Mouse (Mus musculus): ENCODE measurements around the gene Gna15. TPM values are rescaled to one million over a fixed set of nuclear protein-coding genes. Genes with fewer than 3 reads are reported as not detected.

Gna15 gene
- total RNA-seq, 1 experiment from 2014 or later = 40.2 TPM

DNA sequence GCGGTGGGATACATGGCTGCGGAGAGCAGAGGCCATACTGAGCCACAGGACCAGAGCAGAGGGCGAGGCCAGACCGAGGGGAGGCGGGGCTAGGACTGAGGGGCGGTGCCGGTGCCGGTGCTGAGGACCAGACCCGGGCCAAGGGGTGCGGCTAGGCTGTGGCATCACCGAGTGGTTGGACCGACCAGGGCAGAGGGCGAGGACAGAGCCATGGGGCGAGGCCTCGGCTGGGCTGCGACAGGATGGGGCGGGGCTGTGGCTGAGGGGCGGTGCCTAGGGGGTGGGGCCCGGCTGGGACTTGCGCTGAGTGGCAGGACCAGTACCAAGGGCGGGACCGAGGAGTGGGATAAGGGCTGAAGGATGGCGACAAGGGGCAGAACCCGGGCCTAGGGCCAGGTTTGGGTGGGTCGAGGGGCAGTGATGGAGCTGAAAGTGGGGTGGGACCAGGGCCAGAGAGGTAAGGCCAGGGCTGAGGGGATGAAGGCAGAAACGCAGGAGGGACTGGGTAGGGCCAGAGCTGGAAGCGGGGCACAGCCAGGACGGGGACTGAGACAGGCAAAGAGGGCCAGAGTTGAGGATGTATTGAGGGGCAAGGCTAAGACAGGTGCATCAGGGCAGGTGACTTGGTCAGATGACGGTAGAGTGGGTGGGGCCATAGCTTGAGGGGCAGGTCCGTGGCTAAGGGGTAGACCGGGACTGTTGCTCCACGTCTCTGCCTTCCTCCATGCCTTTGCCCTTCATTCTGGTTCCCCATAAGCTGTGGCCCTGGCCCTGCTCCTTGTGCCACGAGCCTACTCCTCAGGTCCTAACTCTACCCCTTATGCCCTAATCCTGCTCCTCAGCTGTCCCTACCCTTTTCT is 59.4 kb downstream of the Gna15 start:
- ATAC-seq (replicated peaks in 1 of 2; ENCODE audit: insufficient read depth in 1 of 2, low FRiP score in 2 of 2, low TSS enrichment in 1 of 2, low read depth in 1 of 2, poor library complexity in 2 of 2, severe bottlenecking in 2 of 2) = peak; percentile 46 to 66

DNA sequence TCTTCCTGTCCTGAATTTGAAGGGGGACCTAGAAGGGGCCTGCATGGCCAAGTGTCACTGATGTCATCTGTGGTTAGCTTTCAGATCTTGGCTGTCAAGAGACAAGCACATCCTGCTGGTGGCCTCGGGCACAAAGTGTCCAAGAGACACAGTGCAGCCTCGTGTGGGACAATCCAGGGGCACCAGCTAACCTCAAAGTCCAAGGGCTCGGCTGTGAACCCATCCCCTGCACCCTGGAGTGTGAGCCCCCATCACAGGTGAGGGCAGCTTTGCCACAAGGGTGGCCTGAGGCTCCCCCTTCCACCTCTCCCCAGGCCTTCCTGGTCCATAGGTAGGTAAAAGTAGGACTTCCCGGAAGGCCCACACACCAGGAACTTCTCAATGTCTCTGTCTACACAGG is 60.5 kb downstream of the Gna15 start:
- ATAC-seq (replicated peaks in 1 of 2; ENCODE audit: insufficient read depth in 1 of 2, low FRiP score in 2 of 2, low TSS enrichment in 1 of 2, low read depth in 1 of 2, poor library complexity in 2 of 2, severe bottlenecking in 2 of 2) = no peak

DNA sequence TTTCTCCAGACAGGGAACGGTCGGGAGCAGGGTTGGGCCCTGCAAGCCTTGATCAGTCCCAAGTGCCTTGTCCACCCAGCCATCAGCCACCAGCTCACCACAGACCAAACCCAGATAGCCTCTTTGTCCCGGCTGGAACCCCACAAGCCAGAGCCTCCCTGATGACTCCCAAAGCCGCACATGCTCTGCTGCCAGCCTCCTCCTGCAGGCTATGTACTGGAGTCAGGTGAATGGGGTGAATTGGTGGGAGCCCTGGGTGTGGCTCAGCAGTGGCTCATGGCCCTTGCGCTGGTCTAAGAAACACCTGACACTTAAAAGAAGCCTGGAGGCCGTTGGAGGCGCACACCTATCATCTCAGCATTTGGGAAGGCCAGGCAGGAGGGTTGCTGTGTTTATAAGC is 61.1 kb downstream of the Gna15 start:
- no peak for ATAC-seq (replicated peaks in 1 of 2; ENCODE audit: insufficient read depth in 1 of 2, low FRiP score in 2 of 2, low TSS enrichment in 1 of 2, low read depth in 1 of 2, poor library complexity in 2 of 2, severe bottlenecking in 2 of 2)

DNA sequence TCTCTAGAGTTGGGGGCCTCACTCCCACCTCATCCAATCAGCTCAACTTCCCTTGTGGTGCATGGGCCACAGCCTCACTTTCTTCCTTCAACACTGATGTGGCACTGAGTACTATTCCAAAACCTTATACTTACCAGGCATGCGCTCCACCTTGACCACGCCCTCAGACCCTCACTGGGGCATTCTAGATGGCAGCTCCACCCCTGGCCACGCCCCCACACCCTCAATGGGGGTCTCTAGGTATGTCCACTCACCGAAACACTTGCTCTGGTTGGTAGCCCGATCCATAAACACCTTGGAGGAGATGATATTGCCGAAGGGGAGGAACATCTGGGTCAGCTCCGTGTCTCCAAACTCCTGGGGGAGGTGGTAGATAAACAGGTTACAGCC is 61.6 kb downstream of the Gna15 start:
- no peak for ATAC-seq (replicated peaks in 1 of 2; ENCODE audit: insufficient read depth in 1 of 2, low FRiP score in 2 of 2, low TSS enrichment in 1 of 2, low read depth in 1 of 2, poor library complexity in 2 of 2, severe bottlenecking in 2 of 2)

DNA sequence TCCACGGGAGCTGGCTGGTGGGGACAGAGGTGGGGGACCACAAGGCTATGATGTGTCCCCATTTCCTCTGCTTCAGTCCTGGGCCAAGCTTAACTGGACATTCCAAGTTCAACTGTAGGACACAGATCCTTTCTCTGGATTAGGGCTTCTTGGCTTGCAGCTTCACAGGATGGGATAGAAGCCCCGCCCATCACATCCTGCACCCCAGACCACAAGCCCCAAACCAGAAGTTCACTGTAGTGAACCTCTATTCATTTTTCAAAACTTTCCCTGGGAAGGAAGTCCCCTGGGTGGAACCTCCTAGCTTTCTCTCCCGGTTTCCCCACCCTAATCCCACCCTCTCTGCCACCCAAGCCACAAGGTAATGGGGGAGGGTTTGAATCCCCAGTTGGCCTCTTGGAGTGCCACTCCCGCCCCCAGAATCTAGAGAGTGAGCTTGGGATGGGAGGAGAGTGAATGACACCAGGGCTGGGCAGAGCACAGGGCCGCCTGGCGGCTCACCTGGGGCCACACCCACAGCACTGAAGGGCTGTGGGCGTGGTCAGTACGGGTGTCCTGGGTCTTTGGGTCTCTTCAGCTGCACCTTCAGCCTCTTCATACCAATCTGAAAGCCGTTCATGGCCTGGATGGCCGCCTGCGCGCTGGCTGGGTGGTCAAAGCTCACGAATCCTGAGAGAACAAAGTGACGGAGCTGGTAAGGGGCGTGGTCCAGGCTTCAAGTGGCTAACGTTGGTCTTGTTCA is 62.2 kb downstream of the Gna15 start:
- ATAC-seq (replicated peaks in 1 of 2; ENCODE audit: insufficient read depth in 1 of 2, low FRiP score in 2 of 2, low TSS enrichment in 1 of 2, low read depth in 1 of 2, poor library complexity in 2 of 2, severe bottlenecking in 2 of 2) = no peak; a peak in 1 of 4 replicates

DNA sequence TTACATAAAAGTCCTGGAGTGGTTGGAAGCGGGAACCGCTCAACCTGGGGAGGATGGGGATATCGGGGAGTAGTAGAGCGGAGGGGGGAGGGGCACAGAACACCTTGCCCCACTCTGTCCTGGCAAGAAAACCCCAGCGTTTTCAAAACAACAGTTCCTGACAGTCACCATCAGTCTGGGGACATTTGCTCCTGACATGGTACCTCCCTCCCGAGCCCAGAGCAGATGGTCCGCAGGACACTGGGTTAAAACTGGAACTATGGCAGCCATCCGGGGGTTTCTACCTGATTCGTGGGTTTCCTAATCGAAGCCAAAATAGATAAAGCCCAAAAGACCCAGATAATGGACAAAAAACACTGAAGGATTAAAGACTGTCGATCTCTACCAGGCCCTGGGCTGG is 63.1 kb downstream of the Gna15 start:
- ATAC-seq (replicated peaks in 1 of 2; ENCODE audit: insufficient read depth in 1 of 2, low FRiP score in 2 of 2, low TSS enrichment in 1 of 2, low read depth in 1 of 2, poor library complexity in 2 of 2, severe bottlenecking in 2 of 2) = no peak

DNA sequence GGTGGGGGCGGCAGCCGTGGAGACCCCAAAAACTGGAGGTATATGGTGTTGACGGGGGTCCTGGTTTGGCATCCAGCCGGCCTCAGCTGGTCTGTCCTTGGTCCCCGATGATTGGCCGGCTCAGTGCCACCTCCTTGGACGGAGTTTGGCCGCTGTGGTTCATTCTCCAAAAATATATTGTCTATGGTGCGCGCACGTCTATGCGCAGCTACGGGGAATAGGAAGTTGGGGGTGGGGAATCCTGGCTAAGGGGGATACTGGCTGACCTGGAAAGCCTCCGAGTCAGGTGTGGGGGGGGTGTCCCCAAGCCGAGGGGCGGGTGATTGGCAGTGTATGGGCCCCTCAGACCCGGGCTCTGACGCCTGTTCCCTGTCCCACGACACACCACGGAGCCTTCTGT is 63.6 kb downstream of the Gna15 start:
- no peak for ATAC-seq (replicated peaks in 1 of 2; ENCODE audit: insufficient read depth in 1 of 2, low FRiP score in 2 of 2, low TSS enrichment in 1 of 2, low read depth in 1 of 2, poor library complexity in 2 of 2, severe bottlenecking in 2 of 2)

DNA sequence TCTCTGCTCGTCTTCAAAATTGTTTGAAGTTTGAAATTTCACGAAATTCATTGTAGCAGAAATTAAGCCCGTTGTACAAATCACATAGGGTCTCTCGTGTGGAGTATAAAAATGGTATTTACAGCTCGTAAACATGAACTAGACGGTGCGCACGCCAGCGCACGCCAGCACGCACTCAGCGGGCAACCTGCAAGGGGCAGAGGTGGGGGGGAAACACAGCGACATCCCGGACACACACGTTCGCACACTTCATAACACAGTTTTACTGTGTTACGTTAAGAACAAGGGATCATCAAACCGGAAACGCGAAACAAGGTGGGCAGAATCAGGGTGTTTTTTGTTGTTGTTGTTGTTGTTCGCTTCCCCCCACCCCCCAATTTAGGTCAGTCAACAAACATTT is 64.6 kb downstream of the Gna15 start:
- no peak for ATAC-seq (replicated peaks in 1 of 2; ENCODE audit: insufficient read depth in 1 of 2, low FRiP score in 2 of 2, low TSS enrichment in 1 of 2, low read depth in 1 of 2, poor library complexity in 2 of 2, severe bottlenecking in 2 of 2)

DNA sequence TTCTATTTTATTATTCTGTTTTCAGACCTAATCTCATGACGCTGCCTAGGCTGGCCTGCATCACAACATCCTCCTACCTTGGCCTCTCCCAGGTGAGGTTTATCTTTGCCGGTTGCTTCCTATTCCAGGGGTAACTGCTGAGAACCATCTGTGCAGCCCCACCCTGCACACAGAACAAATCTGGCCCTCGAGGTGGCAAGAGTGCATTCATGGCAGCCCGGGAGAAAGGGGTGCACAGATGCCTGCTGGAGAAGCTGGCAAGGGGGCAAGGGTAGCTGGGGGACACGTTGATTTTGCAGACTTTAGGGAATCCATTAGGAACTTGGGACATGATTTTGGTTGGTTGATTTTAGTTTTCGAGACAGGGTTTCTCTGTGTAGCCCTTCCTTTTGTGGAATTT is 65.8 kb downstream of the Gna15 start:
- no peak for ATAC-seq (replicated peaks in 1 of 2; ENCODE audit: insufficient read depth in 1 of 2, low FRiP score in 2 of 2, low TSS enrichment in 1 of 2, low read depth in 1 of 2, poor library complexity in 2 of 2, severe bottlenecking in 2 of 2)

DNA sequence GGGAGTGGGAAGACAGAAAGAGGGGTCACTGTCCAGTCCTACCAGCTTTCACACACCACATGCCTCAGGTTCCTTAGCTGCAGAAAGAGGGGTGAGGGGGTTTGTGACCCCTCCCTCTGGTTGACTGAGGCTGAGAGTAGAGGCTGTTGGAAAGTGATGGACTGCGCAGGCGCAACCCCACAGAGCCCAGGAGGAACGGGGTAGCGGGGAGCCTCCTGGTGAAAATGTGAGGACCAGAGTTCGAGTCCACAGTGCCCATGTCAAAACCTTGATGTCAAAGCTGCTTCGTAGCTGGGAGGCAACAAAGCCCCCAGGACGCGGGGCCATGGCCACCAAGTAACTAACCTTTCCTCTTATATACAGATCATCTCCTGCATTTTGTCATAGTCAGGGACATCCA is 66.4 kb downstream of the Gna15 start:
- no peak for ATAC-seq (replicated peaks in 1 of 2; ENCODE audit: insufficient read depth in 1 of 2, low FRiP score in 2 of 2, low TSS enrichment in 1 of 2, low read depth in 1 of 2, poor library complexity in 2 of 2, severe bottlenecking in 2 of 2)

DNA sequence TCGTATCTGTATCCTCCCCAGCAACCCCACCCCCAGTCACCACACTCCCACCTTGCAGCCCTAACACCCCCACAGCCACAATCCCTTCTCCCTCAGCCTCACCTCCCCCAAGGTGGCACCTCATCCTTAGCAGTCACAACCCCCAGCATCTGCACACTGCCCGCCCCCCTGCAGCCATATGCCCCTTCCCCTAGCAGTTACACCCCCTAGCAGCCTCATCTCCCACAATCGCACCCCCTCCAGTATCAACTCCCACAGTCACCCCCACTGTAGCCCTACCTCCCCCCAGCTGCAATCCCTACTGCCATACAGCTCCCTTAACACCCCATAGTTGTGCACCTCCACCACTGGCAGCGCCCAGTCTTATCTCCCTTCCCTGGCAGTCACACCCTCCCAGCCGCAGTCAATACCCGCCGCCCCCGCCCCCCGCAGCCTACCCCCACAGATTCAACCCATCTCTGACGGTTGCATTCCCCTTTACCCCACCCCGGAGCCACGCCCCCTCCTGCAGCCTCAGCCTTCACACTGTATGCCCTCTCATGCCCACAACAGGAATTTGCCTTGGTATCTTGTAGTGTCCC is 67.0 kb downstream of the Gna15 start:
- no peak for ATAC-seq (replicated peaks in 1 of 2; ENCODE audit: insufficient read depth in 1 of 2, low FRiP score in 2 of 2, low TSS enrichment in 1 of 2, low read depth in 1 of 2, poor library complexity in 2 of 2, severe bottlenecking in 2 of 2)

DNA sequence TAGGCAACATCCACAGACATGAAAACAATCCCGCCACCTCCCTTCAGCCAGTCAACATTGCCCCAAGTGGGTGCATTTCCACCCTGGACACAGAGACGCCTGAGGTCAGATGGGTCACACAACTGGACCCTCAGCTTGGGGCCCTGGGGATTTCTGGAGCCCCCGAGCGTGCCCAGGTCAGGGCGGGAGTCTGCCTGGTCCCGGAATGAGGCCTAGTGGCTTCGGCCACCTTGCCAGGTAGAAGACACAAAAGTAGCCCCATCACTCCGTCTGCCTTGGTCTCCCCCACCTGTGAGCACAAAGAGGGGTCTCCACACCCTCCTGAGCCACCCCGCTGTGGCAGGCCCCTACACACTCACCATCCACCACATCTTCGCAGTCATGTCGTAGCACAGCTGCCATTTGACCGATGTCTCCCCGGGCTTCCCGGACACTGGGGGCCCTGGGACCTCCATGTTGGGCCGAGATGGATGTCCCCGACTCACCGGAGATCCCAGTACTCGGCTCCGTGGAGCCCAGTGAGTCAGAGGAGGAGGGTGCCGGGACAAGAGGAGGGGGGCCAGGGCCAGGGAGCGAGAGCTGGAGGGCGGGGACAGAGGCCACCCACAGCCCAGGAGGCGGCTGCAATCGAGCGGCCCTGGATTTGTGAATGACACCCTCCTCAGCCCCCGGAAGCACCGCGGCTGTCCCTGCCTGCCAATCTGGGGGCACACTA is 68.7 kb downstream of the Gna15 start, which contains the start of gene Nfic:
Gene Nfic, minus strand, starts transcription at position 455 of the 715 bp plus-strand sequence.
- ATAC-seq (replicated peaks in 1 of 2; ENCODE audit: insufficient read depth in 1 of 2, low FRiP score in 2 of 2, low TSS enrichment in 1 of 2, low read depth in 1 of 2, poor library complexity in 2 of 2, severe bottlenecking in 2 of 2) = no peak

DNA sequence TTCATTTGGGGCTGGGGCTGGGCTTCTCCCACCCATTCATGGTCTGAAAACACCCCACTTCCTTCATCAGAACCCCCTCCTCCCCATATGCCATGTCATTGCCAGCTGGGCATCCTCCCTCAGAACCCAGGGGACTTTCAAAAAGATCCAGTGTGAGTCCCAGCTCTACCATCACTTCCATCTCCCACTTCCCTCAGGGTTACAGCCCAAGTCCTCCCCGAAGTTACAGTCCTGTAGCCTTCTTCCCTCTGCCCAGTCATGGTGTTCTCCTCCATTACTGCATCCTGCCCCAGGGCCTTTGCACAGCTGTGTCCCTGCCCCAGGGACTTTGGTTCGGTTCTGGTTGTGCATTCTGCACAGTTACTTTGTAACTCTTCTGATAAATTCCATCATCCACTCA is 69.9 kb downstream of the Gna15 start:
- ATAC-seq (replicated peaks in 1 of 2; ENCODE audit: insufficient read depth in 1 of 2, low FRiP score in 2 of 2, low TSS enrichment in 1 of 2, low read depth in 1 of 2, poor library complexity in 2 of 2, severe bottlenecking in 2 of 2) = no peak

DNA sequence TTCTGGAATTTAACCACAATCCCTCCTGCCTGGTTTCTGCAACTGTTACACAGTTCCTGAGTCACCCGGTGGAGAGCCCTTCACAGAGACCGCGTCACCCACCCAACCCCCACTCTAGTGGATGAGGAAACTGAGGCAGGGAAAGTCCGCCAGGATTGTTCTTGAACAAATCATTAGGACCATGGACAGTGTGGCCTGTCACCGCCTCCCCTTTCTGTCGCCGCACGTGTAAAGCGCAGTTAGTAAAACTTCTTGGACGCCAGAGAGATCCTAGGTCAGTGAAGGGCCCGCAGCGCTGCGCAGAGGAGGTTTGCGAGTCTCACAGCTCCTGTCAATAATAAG is 71.1 kb downstream of the Gna15 start:
- no peak for ATAC-seq (replicated peaks in 1 of 2; ENCODE audit: insufficient read depth in 1 of 2, low FRiP score in 2 of 2, low TSS enrichment in 1 of 2, low read depth in 1 of 2, poor library complexity in 2 of 2, severe bottlenecking in 2 of 2)
